Mouse (Mus musculus): ENCODE measurements around the gene Abo. TPM values are rescaled to one million over a fixed set of nuclear protein-coding genes. Genes with fewer than 3 reads are reported as not detected.

Abo gene
- not detected for total RNA-seq (2021)

DNA sequence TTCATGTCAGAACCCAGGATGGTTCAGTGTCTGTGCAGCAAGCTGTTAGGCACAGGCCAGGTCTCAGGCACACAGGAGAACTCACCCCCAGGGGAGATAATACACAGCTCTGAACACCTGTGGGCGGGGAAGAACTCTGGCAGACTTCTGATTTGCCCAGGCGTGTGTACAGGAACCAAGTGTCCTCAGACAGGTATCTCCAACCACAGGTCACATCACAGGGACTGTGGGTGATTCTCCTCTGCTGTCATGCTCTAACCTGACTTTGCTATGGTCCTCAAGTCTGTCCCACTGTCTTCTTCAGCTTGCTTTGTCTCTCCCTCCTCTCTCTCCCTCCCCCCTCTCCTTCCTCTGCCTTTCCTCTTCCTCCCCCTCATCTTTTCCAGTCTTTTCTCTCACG, at the start of gene Abo:
Gene Abo, minus strand, starts transcription at position 101 of the 400 bp plus-strand sequence.
- no peak for DNase-seq (ENCODE audit: low spot score)
- intact Hi-C loops (cut with DNase I) = no loop called here

GRCm38 (mm10) chr2:26914148-26914941, 49.6 kb upstream of the Abo start:
- intact Hi-C loops (cut with DNase I) = loop anchor here (5.0 kb wide), 1 partner anchor 93 kb away; the partner anchor contains the start of gene Cacfd1
- DNase-seq (ENCODE audit: low spot score) = no peak

- no peak for DNase-seq (ENCODE audit: low spot score)
- intact Hi-C loops (cut with DNase I) = loop anchor here (5.0 kb wide), 1 partner anchor 94 kb away; the partner anchor contains the start of gene Cacfd1
These were observed 48.8 kb upstream of the Abo start for GRCm38 (mm10) chr2:26913416-26914147.

DNA sequence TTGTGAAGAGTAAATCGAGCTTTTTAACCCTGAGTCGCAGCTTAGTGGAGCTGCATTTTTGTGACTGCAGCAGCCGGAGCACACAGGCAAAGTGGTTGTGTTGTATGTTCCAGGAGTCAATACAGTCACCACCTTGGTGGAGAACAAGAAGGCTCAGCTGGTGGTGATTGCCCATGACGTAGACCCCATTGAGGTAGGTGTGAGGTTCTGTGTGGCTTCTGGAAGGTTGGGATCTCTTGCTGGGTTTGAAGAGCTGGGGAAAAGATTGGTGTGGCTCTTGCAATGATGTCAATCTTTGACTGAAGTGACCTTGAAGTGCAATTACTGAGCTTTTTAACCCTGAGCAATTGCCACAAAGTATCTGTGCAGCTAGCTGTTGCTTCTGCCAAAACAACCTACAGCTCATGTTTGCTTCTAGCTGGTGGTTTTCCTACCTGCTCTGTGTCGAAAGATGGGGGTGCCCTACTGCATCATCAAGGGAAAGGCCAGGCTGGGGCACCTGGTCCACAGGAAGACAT, 47.5 kb upstream of the Abo start:
- DNase-seq (ENCODE audit: low spot score) = no peak
- intact Hi-C loops (cut with DNase I) = loop anchor here (5.0 kb wide), 1 partner anchor 95 kb away; the partner anchor contains the start of gene Cacfd1

- intact Hi-C loops (cut with DNase I) = loop anchor here (5.0 kb wide), 1 partner anchor 96 kb away; the partner anchor contains the start of gene Cacfd1
- no peak for DNase-seq (ENCODE audit: low spot score)
These were observed 46.4 kb upstream of the Abo start for GRCm38 (mm10) chr2:26910994-26911765.

DNA sequence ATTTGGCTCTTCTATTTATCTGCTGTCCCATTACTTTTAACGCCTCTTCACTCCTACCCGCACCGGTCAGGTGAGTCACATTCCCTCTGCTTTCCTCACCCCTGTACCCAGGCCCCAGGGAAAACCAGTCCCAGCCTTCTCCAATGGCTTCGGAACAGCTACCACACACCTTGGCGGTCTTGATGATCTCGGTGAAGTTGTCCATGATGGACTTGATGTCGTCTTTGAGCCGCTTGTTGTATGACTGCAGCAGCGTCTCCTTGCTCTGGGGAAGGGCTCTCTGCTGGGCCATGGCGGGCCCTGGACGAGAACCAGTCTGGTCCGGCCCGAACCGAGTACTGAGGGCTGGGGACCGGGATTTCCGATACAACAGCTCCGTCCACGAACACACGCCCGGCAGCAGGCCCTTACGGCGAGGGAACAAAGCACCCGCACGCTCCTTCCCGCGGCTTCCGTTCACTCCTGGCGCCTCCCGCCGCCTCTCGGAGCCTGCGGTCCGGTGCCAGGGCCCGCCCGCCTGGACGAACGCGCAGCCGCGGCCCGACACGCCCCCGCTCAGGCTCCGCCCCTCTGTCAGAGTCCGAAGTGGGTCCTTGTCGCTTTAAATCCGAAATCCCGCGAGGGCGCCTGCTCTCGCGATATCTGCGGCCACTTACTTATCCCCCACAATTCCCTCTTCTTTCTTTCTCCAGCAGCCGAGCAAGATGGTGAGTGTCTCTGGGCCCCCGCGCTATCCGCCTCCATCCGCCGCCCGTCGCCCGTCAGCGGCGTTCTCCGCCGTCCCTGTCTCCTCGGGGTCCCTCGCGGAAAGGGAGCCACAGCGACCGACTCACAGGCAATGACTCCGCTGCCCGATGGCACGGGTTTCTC, 45.6 kb upstream of the Abo start, which contains the start of the genes Med22 and Rpl7a:
Gene Med22, minus strand, starts transcription at position 554 of the 870 bp plus-strand sequence.
Gene Rpl7a, plus strand, starts transcription at position 641 of the 870 bp plus-strand sequence.
- intact Hi-C loops (cut with DNase I) = loop anchor here (5.0 kb wide), 1 partner anchor 97 kb away; the partner anchor contains the start of gene Cacfd1
- peak; percentile 99 for DNase-seq (ENCODE audit: low spot score)

DNA sequence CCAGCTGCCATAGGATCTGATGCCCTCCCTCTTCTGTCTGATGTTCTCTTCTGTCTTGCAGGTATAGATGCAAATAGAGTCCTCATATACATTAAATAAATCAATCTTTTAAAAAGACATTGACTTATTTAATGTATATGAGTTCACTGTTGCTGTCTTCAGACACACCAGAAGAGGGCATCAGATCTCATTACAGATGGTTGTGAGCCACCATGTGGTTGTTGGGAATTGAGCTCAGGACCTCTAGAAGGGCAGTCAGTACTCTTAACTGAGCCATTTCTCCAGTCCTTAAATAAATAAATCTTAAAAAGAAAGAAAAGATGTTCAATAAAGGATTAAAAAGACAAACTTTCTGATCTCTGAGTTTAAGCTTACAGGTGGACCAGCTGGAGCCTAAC, 44.6 kb upstream of the Abo start:
- intact Hi-C loops (cut with DNase I) = loop anchor here (10.0 kb wide), 2 partner anchors 465 to 1405 kb away; partner anchors contain the start of genes C8g, Fbxw5 and Sec16a
- DNase-seq (ENCODE audit: low spot score) = no peak

DNA sequence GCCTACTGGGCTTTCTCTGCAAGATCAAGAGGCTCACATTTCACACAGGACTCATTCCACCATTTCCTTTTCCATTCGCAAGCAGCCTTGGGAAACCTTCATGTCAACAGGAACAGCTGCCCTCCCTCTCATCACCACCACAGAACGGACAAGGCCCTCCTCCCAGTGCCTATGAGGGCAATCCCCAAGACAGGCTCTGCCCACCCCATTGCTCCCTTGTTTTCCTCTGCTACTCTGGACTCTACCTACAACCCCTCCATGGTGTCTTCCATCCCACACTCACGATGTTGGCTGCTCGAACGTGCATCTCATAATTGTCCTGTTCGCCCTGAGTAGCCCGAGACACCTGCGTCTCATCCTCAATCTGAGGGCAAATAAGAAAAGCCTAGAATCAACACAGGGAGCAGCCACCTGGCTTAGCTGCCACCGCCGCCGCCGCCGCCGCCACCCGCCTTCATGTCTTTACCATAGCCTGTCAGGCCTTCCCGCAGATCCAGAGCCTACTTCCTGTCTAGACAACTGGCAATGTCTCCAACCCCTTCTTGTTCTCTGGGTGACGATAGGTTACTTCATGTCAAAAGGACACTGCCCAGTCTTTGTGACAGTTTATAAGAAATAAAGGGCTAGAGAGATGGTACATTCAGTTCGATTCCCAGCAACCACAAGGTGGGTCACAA, 44.1 kb upstream of the Abo start:
- intact Hi-C loops (cut with DNase I) = loop anchor here (10.0 kb wide), 2 partner anchors 464 to 1404 kb away; partner anchors contain the start of genes C8g, Fbxw5 and Sec16a

GRCm38 (mm10) chr2:26907109-26907508, 42.3 kb upstream of the Abo start:
- DNase-seq (ENCODE audit: low spot score) = no peak
- intact Hi-C loops (cut with DNase I) = loop anchor here (10.0 kb wide), 2 partner anchors 462 to 1402 kb away; partner anchors contain the start of genes C8g, Fbxw5 and Sec16a

More for the DNA sequence above, 44.1 kb upstream of the Abo start:
- no peak for DNase-seq (ENCODE audit: low spot score)

- DNase-seq (ENCODE audit: low spot score) = no peak
- intact Hi-C loops (cut with DNase I) = loop anchor here (10.0 kb wide), 2 partner anchors 462 to 1402 kb away; partner anchors contain the start of genes C8g, Fbxw5 and Sec16a
These were observed 41.7 kb upstream of the Abo start for GRCm38 (mm10) chr2:26906431-26906830.

DNA sequence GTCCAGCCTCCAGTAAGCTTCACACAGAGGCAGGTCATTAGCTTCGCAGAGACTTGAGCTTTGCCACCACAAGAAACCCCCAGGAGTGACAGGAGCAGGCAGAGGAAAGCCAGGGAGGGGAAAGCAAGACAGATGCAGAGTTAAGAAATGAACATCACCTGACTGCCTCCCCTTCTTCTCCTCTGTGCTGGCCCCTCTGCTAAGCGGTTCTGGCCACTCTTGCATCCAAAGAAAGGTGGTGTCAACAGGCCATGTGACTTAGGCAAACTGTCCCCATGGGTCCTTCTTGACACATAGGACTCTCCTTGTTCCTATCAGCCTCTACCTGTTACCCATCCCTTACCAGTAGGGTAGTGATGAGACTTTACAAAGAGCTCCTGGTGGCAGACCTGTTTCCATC, 41.2 kb upstream of the Abo start:
- intact Hi-C loops (cut with DNase I) = loop anchor here (10.0 kb wide), 2 partner anchors 461 to 1401 kb away; partner anchors contain the start of genes C8g, Fbxw5 and Sec16a

GRCm38 (mm10) chr2:26903311-26903710, 38.5 kb upstream of the Abo start:
- intact Hi-C loops (cut with DNase I) = loop anchor here (5.0 to 10.0 kb wide), 3 partner anchors 59 to 1399 kb away; partner anchors contain the start of genes C8g, Fbxw5, Rexo4 and Sec16a
- no peak for DNase-seq (ENCODE audit: low spot score)

More for the DNA sequence above, 41.2 kb upstream of the Abo start:
- no peak for DNase-seq (ENCODE audit: low spot score)

DNA sequence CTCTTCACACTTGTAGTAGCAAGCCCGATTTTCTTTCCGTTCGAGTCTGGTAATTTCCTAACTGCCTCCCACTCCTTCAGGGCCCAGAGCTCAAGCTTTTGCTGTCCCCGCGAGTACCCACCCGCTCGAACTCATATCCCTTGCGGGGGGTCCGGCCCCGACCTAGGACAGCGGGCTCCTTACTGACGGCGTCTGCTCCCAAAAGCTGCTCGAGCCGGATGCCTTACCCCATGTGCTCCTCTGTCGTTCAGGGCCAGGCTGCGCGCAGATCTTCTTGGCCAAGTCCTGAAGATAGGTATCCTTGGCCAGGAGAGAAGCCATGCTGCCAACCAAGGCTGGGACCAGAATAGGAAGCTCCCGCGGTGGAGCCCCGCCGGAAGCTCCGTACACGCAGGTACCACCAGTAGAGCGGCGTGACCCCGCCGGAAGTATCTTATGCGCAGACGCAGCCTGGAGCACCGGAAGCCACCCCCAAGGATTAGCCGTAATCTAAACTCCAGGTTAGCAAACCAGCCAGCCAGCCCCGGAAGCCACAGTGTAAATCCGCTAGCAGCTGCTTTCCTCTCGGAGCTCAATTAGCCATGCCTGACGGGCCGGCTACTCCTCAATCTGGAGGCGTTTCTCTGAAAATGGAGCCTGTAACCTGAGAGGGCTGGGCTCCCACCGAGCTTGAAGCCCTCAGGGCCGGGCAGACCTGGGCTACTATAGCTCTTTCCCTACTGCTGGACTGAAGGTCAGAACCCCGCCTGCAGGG, 37.9 kb upstream of the Abo start, which contains the start of gene Surf6:
Gene Surf6, minus strand, starts transcription at position 413 of the 754 bp plus-strand sequence.
- peak; percentile 89 for DNase-seq (ENCODE audit: low spot score)
- intact Hi-C loops (cut with DNase I) = loop anchor here (5.0 to 10.0 kb wide), 3 partner anchors 60 to 1398 kb away; partner anchors contain the start of genes C8g, Fbxw5, Rexo4 and Sec16a

- DNase-seq (ENCODE audit: low spot score) = no peak
- intact Hi-C loops (cut with DNase I) = loop anchor here (2.0 to 10.0 kb wide), 4 partner anchors 60 to 1397 kb away; partner anchors contain the start of genes C8g, Fbxw5, Rexo4 and Sec16a
These were observed 37.1 kb upstream of the Abo start for GRCm38 (mm10) chr2:26901834-26902400.

GRCm38 (mm10) chr2:26900731-26901130, 36.0 kb upstream of the Abo start:
- no peak for DNase-seq (ENCODE audit: low spot score)
- intact Hi-C loops (cut with DNase I) = loop anchor here (2.0 to 10.0 kb wide), 4 partner anchors 62 to 1396 kb away; partner anchors contain the start of genes C8g, Fbxw5, Rexo4 and Sec16a

DNA sequence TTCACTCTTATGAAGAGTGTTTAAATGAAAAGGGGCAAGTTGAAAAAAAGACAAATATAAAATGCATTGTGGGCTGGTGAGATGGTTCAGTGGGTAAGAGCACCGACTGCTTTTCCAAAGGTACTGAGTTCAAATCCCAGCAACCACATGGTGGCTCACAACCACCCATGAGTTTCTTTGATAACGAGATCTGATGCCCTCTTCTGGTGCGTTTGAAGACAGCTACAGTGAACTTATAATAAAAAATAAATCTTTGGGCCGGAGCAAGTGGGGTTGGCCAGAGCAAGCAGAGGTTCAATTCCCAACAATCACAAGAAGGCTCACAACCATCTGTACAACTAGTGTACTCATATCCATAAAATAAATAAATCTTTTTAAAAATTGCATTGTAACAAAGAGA, 31.1 kb upstream of the Abo start:
- no peak for DNase-seq (ENCODE audit: low spot score)
- intact Hi-C loops (cut with DNase I) = no loop called here

Data from heart, postnatal 25 days (tissue).